Mouse (Mus musculus) telencephalon, adult 2 months (tissue): ENCODE data around the gene Pxk.
"Not testable (repeated sequence)": the region's sequence is repeated elsewhere in the genome, so short reads cannot be mapped to it uniquely, and the experiment has no call there.

ENCODE experiments used
- DNase-seq: peaks from one replicate; pipeline ENCODE4 v3.0.0-alpha.2; 2011; ENCODE audit warnings: low read depth, low spot score

Gene Pxk

GRCm38 (mm10) chr14:8101886-8102285, 3.9 kb downstream of the Pxk start:
- DNase-seq, result no peak

- no peak for DNase-seq
Observed at GRCm38 (mm10) chr14:8102676-8103075, 4.7 kb downstream of the Pxk start.

GRCm38 (mm10) chr14:8108047-8108446, 10.0 kb downstream of the Pxk start:
- DNase-seq, result no peak

GRCm38 (mm10) chr14:8108976-8109375, 11.0 kb downstream of the Pxk start:
- no peak for DNase-seq

GRCm38 (mm10) chr14:8111545-8111944, 13.5 kb downstream of the Pxk start:
- no peak for DNase-seq

GRCm38 (mm10) chr14:8112036-8112435, 14.0 kb downstream of the Pxk start:
- no peak for DNase-seq

GRCm38 (mm10) chr14:8113616-8114015, 15.6 kb downstream of the Pxk start:
- DNase-seq, result no peak

- no peak for DNase-seq
Observed at GRCm38 (mm10) chr14:8114306-8114705, 16.3 kb downstream of the Pxk start.

- no peak for DNase-seq
Observed at GRCm38 (mm10) chr14:8114756-8115155, 16.7 kb downstream of the Pxk start.

GRCm38 (mm10) chr14:8115772-8116171, 17.8 kb downstream of the Pxk start:
- no peak for DNase-seq

- DNase-seq, result no peak
Observed at GRCm38 (mm10) chr14:8117371-8117770, 19.4 kb downstream of the Pxk start.

GRCm38 (mm10) chr14:8119454-8119853, 21.4 kb downstream of the Pxk start:
- no peak for DNase-seq

- DNase-seq, result no peak
Observed at GRCm38 (mm10) chr14:8119904-8120303, 21.9 kb downstream of the Pxk start.

- DNase-seq, result no peak
Observed at GRCm38 (mm10) chr14:8123141-8123540, 25.1 kb downstream of the Pxk start.

- not testable (repeated sequence) for DNase-seq
Observed at GRCm38 (mm10) chr14:8123611-8124010, 25.6 kb downstream of the Pxk start.

- no peak for DNase-seq
Observed at GRCm38 (mm10) chr14:8124046-8124881, 26.3 kb downstream of the Pxk start.

GRCm38 (mm10) chr14:8127971-8128370, 30.0 kb downstream of the Pxk start:
- DNase-seq, result no peak

GRCm38 (mm10) chr14:8132789-8133188, 34.8 kb downstream of the Pxk start:
- DNase-seq, result no peak

GRCm38 (mm10) chr14:8134234-8134633, 36.2 kb downstream of the Pxk start:
- no peak for DNase-seq

GRCm38 (mm10) chr14:8135130-8135529, 37.1 kb downstream of the Pxk start:
- DNase-seq, result peak; percentile 89

GRCm38 (mm10) chr14:8139724-8140710, 42.0 kb downstream of the Pxk start:
- no peak for DNase-seq

- no peak for DNase-seq
Observed at GRCm38 (mm10) chr14:8141131-8141530, 43.1 kb downstream of the Pxk start.
